Mouse (Mus musculus): ENCODE data around the gene Hdlbp. TPM values are rescaled to one million over a fixed set of nuclear protein-coding genes. Genes with fewer than 3 reads are reported as not detected.
"Not testable (repeated sequence)": the region's sequence is repeated elsewhere in the genome, so short reads cannot be mapped to it uniquely, and the experiment has no call there.

The Hdlbp gene
- 100 to 1,000 TPM; 148 to 152 TPM for total RNA-seq (2021)

GRCm38 (mm10) chr1:93478586-93479475, at the start of gene Hdlbp:
TSS of gene Hdlbp (minus strand) at chr1:93478815.
- peak; percentile 99 for DNase-seq

GRCm38 (mm10) chr1:93522325-93522724, 43.7 kb upstream of the Hdlbp start:
- DNase-seq = no peak

- DNase-seq = no peak
Observed at GRCm38 (mm10) chr1:93521491-93521890, 42.9 kb upstream of the Hdlbp start.

GRCm38 (mm10) chr1:93513221-93513620, 34.6 kb upstream of the Hdlbp start:
- no peak for DNase-seq

DNA sequence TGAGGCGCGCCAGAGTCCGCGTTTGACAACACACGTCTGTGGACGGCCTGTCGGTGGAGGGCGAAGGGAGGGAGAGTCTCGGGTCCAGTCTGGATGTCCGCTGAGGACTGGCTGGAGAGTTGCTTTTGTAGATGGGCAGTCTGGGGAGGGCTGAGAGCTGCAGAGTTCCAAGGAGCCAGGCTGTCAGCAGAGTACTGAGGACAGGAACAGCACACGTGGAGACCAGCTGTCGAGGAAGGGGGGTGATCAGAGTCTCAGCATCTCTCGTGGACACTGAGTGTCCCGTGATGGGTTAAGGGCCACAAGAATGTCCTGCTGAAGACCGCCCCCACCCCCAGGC, 33.7 kb upstream of the Hdlbp start:
- no peak for DNase-seq

DNA sequence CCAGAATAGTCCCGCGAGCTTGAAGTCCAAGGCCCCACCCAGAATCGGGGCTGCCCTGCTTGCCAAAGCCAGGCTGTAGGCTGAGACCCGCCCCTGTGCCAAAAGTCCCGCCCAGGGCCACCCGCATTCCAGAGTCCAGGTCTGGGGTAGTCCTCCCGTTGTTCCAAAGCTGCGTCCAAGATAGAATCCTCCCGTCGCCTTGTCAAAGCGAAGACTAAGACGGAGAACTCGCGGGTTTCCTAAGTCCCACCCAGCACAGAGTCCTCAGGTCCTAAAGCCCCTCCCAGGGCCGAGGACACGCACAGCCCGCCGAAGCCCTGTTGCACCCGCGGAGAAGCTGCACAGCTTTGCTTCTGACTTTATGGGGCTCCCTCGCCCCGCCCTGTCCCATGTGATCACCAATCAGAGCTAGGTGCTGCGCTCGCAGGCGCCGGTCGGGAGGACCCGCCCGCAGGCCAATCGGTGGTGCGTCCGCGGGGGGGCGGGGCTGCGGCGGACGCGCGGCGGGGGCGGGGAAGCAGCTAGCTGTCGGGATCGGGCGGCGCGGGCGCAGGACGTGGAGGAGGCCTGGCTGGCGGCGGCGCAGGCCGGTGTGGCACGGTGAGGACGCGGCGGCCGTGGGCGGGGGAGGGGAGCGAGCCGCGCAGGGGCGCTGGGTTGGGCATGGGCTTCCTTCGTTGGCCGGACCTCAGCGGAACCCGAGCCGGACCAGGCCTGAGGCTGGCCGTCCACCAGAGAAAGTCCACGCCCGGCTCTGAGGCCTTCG, 33.2 kb upstream of the Hdlbp start, which contains the start of gene Farp2:
Farp2 (plus strand) TSS at position 495 of the 766 bp plus-strand sequence.
- peak; percentile 92 to 93 for DNase-seq

DNA sequence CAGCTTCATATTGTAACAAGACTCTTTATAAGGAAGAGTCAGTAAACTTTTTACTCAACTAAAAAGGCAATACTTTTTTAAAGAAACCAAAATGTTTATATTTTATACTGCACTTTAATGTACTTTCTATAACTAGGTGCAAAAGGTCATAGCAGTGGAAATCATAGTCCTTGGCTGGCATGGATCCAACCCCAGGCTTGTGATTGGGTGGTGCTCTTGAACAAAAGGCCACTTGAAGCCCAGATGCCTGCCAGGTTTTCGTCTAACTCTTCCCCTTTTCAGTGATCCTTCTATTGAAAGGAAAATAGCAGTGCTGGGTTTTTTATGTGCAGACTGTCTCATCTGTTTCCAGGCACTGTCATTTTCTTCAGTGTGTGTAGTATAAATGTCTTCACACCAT, 30.0 kb upstream of the Hdlbp start:
- DNase-seq = not testable (repeated sequence)

DNA sequence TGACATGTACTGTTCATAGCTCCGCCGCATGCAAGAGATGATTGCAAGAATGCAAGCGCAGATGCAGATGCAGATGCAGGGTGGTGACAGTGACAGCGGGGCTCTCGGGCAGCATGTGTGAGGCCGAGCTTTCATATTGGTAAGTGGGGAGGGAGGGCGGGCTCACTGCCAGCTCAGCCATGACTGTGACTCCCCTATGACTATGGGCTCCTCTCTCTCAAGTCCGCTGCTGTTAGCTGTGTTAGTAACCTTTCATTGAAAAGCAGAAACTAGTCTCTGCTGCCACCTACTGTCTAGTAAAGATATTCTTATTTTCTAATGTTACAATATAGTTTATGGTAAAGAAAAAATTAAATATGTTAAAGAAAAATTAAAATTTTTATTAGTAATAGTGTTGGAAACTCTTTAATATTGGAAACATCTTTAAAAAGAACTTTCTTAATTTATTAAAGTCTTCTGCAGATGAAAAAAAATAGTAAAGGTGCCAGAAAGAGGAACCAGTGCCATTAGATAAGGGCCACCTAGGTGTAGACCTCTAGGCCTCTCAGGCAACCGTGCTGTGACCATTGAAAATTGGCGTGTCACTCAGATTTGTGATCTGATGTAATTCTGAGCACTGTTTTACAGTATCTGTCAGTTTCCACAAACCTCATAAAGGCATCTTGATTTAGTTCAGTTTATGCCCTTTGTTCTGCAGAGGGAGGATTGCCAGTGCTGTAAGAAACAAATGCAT, 28.5 kb upstream of the Hdlbp start:
- no peak for DNase-seq

GRCm38 (mm10) chr1:93495312-93495711, 16.7 kb upstream of the Hdlbp start:
- DNase-seq = no peak

GRCm38 (mm10) chr1:93486302-93486701, 7.7 kb upstream of the Hdlbp start:
- not testable (repeated sequence) for DNase-seq

DNA sequence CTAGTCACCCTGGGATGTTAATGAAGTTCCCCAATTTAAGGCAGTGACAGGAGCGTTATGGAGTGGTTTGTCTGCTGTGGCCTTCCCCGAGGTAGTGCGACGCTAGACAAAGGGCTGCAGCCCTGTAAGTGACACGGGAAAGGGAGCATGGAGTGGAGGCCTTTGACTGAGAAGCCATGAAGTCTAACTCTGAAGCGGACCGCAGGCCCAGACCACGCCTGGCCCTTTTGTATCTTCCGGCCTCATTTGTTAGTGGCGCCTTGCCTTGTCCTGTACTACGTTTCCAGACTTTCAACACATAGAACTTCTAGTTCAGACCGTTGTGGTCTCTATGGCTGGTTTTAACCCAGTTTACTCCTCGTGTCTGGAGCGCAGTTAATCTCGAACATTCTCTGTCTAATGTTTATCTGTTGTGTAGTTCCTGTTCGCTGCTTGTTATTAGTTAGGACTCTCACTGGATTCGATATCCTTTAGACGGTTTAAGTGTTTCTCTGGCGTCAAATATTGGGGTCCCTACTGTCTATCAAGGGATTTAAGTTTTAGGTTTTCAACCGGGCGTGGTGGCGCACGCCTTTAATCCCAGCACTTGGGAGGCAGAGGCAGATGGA, 965 bp upstream of the Hdlbp start:
- no peak for DNase-seq

GRCm38 (mm10) chr1:93477758-93478585, 643 bp downstream of the Hdlbp start:
- DNase-seq = peak; percentile 97 to 99

GRCm38 (mm10) chr1:93475694-93476093, 2.9 kb downstream of the Hdlbp start:
- DNase-seq = no peak

GRCm38 (mm10) chr1:93468626-93469025, 10.0 kb downstream of the Hdlbp start:
- DNase-seq = no peak

- no peak for DNase-seq
Observed at GRCm38 (mm10) chr1:93465746-93466145, 12.9 kb downstream of the Hdlbp start.

- DNase-seq = no peak
Observed at GRCm38 (mm10) chr1:93465066-93465465, 13.5 kb downstream of the Hdlbp start.

GRCm38 (mm10) chr1:93459101-93459500, 19.5 kb downstream of the Hdlbp start:
- no peak for DNase-seq

- no peak for DNase-seq
Observed at GRCm38 (mm10) chr1:93458357-93458756, 20.3 kb downstream of the Hdlbp start.

GRCm38 (mm10) chr1:93453721-93454255, 24.8 kb downstream of the Hdlbp start:
- no peak for DNase-seq

GRCm38 (mm10) chr1:93450118-93450517, 28.5 kb downstream of the Hdlbp start:
- not testable (repeated sequence) for DNase-seq

GRCm38 (mm10) chr1:93445822-93446162, 32.8 kb downstream of the Hdlbp start:
- no peak for DNase-seq

All from layer of hippocampus, postnatal 36 days (tissue).